Mouse (Mus musculus) bone marrow macrophage, adult 2 months (primary cell): Measurements from ENCODE around the gene Mertk. TPM values are rescaled to one million over a fixed set of nuclear protein-coding genes. Genes with fewer than 3 reads are reported as not detected.

ENCODE experiments used
- H3K27ac ChIP-seq: 2 replicates; pipeline ENCODE4 v1.5.1; 2012; ENCODE audit warnings: low read depth, low read length; ENCODE audit not compliant: insufficient read depth
- H3K4me1 ChIP-seq: 2 replicates; pipeline ENCODE4 v1.6.1; 2012; ENCODE audit warnings: low read length; ENCODE audit not compliant: control insufficient read depth, insufficient read depth
- H3K4me3 ChIP-seq: 2 replicates; pipeline ENCODE4 v1.5.1; 2012; ENCODE audit warnings: mild to moderate bottlenecking, low read length, moderate library complexity; ENCODE audit not compliant: insufficient read depth
- CTCF ChIP-seq: IDR thresholded peaks from 2 replicates; pipeline ENCODE4 v1.5.1; 2012; ENCODE audit warnings: low read depth, mild to moderate bottlenecking, low read length, moderate library complexity
- POLR2A ChIP-seq: IDR thresholded peaks from 2 replicates; pipeline ENCODE4 v1.6.1; 2012; ENCODE audit warnings: mild to moderate bottlenecking, low read depth, low read length, borderline replicate concordance
- polyA plus RNA-seq: library from polyadenylated mRNA; stranded (reverse); fragments of >200 nt; gene quantifications from 2 replicates; pipeline ENCODE4 v1.2.4, GENCODE M21; 2012; ENCODE audit not compliant: missing spikeins, insufficient read depth, insufficient read length

Gene Mertk
- polyA plus RNA-seq, 1 experiment: 52.5 TPM

DNA sequence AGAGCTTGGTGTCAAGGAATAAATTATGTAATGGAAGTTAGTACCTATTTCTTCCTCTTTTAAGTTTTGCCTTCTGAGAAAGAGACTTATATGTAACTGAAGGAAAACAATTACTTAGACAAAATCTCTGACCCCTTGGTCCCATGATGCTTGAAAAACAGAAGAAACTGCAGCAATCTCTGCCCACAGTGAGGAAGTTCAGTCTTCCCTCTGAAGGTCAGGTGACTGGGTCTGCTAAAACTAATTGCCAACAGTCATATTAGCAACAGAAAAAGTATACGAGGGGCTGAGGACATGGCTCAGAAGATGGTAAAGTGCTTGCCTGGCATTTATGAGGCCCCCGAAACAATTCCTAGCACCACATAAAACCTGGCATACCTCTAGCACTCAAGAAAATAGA is 20.6 kb downstream of the Mertk start:
- Histone ChIP-seq H3K27ac (peak overlapping the region; percentile 97), H3K4me3 (no peak overlapping the region)
- TF ChIP-seq POLR2A: no peak
- no peak for TF ChIP-seq CTCF

DNA sequence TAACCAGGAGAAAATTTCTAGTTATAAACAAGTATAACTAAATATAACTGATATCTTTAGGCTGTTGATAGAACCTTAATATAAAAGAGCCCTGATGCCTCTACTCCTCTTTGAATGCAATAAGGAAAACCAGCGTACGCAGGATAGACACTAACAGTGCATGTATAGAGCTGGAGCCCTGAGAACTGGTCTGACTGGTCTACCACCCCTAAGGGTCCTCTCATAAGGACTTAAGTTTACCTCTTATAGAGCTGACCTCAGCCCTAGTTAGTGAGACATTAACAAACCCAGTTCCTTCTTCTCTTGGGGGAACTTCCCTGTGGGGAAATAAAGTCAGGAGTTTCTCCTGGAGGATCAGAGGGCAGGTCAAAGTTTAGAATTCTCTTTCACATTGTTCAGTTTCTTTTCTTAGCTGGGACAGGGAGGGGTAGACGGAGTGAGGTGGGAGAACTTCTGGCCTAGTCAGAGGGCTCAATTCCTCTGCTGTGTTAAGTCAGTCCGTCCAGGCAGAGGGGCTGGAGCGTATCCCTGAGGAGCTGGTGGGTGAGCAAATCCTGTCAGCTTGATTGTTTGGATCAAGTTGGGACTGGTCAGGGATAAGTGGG is 23.5 kb downstream of the Mertk start:
- H3K4me3 ChIP-seq: no peak overlapping the region
- H3K4me1 ChIP-seq: peaks cover 38% of the 10 kb centered on the region
- no peak overlapping the region for H3K27ac ChIP-seq
- TF ChIP-seq CTCF (no peak), POLR2A (no peak)

More for the DNA sequence above, 20.6 kb downstream of the Mertk start:
- peaks cover 66% of the 10 kb centered on the region for H3K4me1 ChIP-seq

DNA sequence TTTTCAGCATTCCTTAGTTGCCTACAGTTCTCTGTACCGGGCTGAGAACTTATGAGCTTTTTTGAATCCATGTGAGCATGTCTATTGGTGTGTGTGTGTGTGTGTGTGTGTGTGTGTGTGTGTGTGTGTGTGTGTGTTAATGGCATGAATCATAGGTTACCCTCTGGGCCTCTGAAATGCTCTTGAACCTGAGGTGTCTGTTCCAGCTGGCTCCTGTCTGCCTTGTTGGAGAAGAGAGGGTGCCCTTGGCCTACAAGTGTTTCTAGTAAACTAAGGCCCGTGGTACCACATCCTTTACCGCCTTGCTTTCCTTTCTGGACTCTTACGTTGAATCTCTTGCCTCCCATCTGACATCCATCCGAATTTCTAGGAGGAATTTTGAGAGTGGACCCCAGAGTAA is 27.3 kb downstream of the Mertk start:
- H3K4me1 ChIP-seq: peaks cover 10% of the 10 kb centered on the region
- TF ChIP-seq CTCF: no peak
- no peak for TF ChIP-seq POLR2A
- H3K4me3 ChIP-seq: no peak overlapping the region
- no peak overlapping the region for H3K27ac ChIP-seq

DNA sequence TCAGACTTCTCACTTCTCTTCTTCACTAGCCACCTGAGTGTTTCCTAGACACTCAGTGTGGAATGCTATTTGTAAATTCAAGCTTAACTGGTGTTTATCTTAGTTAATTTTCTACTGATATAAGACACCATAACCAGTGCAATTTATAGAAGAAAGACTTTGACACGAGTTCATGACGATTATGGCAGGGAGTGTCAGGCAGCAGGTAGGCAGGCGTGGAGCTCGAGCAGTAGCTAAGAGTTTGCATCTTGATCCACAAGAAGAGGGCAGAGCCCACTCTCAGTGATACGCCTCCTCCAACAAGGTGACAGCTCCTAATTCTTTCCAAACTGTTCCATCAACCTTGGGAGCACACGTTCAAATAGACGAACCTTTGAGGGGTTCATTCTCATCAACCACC is 27.9 kb downstream of the Mertk start:
- Histone ChIP-seq H3K4me3 (no peak overlapping the region), H3K27ac (no peak overlapping the region), H3K4me1 (peaks cover 12% of the 10 kb centered on the region)
- TF ChIP-seq CTCF (no peak), POLR2A (no peak)

DNA sequence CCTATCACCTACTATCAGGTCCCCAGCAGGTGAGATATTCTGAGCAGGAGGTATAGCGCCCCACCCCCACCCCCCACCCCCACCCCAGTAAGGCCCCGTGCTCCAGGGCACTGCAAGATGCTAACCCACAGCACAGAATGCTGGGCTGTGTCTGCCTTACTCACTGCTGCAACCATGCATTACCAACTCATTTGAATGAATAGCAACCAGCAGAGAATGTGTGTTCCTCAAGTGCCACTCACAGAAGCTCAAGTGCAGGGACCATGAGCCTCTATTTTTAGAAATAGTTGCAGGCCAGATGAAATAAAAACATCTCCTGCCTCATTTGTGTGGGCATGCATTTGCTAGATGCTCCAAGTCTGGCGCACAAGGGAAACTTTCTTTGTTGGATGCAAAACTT is 28.8 kb downstream of the Mertk start:
- TF ChIP-seq CTCF: no peak
- TF ChIP-seq POLR2A: no peak
- peaks cover 8% of the 10 kb centered on the region for H3K4me1 ChIP-seq
- H3K27ac ChIP-seq: no peak overlapping the region
- no peak overlapping the region for H3K4me3 ChIP-seq

DNA sequence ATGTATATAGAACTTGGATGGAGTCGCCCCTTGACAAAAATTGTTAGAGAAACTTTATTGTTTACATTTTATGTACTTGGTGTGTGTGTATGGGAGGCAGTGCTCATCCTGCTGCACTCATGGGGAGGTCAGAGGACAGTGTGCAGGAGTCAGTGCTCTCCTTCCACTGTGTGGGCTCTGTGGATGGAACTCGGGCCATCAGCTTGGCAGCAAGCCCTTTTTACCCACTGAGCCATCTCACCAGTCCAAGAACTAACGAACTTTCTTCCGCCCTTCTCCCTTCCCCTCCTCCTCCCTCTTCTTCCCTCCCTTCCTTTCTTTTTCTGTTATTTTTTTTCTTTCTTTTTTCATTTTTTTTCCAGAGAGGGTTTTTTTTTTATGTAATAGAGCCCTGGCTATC is 29.3 kb downstream of the Mertk start:
- Histone ChIP-seq H3K4me3 (no peak overlapping the region), H3K4me1 (peaks cover 5% of the 10 kb centered on the region), H3K27ac (no peak overlapping the region)
- TF ChIP-seq CTCF: no peak
- no peak for TF ChIP-seq POLR2A

DNA sequence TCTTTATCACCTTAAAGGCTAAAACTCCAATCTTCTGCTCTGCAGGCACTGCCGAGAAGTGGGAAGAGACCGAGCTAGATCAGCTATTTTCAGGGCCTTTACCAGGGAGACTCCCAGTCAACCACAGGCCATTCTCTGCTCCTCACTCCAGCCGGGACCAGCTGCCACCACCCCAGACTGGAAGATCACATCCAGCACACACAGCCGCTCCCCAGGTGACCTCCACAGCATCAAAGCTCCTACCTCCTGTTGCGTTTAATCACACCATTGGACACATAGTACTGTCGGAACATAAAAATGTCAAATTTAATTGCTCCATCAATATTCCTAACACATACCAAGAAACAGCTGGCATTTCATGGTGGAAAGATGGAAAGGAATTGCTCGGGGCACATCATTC is 30.4 kb downstream of the Mertk start:
- H3K27ac ChIP-seq: no peak overlapping the region
- no peak for TF ChIP-seq POLR2A
- no peak for TF ChIP-seq CTCF

DNA sequence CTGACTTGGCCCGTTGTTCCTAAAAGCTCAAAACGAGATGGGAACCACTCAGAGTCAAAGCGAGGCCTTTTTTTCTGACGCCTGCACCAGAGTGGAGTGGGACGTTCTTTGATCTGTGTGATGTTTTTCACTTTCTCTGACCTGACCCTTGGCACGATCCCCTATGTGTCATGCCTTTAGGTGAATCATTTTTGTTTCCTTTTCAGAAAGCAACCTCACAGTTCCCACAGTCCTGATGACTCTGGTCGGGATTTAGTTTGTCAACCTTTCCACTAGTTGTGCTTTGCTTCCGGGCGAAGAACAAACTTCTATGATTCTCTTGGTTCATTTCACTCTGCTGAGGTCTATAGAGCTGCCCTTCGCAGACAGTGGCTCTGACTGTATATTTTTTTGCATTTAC is 32.8 kb downstream of the Mertk start:
- H3K4me1 ChIP-seq: peaks cover 10% of the 10 kb centered on the region

More for the DNA sequence above, 30.4 kb downstream of the Mertk start:
- H3K4me3 ChIP-seq: no peak overlapping the region
- peaks cover 6% of the 10 kb centered on the region for H3K4me1 ChIP-seq

DNA sequence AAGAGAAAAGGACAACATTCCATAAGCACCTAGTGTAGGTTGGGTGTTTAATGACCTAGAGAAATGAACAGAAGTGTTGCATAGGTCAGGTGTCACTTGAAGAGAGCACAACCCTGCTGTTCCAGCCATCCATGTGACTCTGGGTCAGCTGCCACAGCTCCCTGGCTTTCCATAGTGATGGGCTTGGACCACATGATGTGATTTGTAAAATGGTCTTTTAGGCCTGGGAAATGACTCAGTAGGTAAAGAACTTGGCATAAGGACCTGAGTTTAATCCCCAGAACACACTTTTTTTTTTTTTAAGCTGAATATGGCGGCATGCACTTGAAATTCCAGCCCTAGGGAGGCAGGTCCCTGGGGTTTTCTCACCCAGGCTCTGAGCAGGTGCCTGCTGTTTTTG is 33.2 kb downstream of the Mertk start:
- Histone ChIP-seq H3K4me1 (peaks cover 10% of the 10 kb centered on the region), H3K4me3 (no peak overlapping the region), H3K27ac (no peak overlapping the region)
- TF ChIP-seq POLR2A: no peak
- TF ChIP-seq CTCF: no peak

More for the DNA sequence above, 32.8 kb downstream of the Mertk start:
- Histone ChIP-seq H3K27ac (no peak overlapping the region), H3K4me3 (no peak overlapping the region)
- TF ChIP-seq CTCF: no peak
- TF ChIP-seq POLR2A: no peak

DNA sequence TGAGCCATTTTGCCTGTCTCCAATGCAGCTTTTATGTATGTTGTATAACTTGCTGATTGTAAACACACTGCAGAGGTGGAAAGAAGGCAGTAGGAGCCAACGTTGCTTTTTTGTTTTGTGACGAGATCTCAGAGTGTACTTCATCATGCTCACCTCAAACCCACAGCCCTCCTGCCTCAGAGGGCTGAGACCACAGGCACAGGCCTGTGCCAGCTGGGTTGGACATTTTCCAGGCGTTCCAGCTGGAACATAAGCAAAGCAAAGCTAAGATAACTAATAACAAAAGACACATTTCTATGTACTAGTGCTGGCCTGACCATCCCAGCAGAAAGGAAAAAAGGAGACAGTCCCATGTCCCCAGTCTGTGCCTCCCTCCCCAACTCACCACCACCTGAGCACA is 36.3 kb downstream of the Mertk start:
- 0 out of 2 replicates have a peak overlapping the region, but pooled peaks have one; percentile 0 for H3K27ac ChIP-seq
- peaks cover 10% of the 10 kb centered on the region for H3K4me1 ChIP-seq
- no peak overlapping the region for H3K4me3 ChIP-seq
- TF ChIP-seq CTCF (no peak), POLR2A (no peak)
